Mouse (Mus musculus): ENCODE data around the gene Ebp. TPM values are rescaled to one million over a fixed set of nuclear protein-coding genes. Genes with fewer than 3 reads are reported as not detected.

Ebp gene
- polyA plus RNA-seq, 1 experiment: 73.1 TPM

DNA sequence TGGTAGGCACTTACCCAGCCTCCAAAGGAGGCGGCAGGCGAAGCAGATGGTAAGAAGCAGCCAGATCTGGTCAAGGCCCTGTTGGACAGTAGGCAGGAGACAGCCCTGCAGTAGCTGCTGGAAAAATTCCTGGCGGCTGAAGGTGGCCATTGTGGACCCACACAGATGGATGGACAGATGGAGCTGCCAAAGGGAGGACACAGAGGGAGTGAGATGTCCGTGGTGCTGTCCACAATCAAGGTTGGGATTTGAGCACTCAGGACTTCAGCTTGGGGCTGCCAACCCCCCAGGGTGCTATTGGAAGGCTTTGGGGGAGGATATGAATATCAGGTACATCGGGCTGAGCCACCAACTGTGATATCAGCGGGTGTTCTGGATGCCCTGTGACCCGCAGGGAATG is 12.2 kb upstream of the Ebp start:
- H3ac ChIP-seq (ENCODE audit: control insufficient read depth, insufficient read length, low read depth): peak overlapping the region; percentile 47
- no peaks in the 10 kb centered on the region for H3K79me2 ChIP-seq (ENCODE audit: control insufficient read depth, insufficient read depth)
- no peaks in the 10 kb centered on the region for H3K36me3 ChIP-seq (ENCODE audit: control insufficient read depth, insufficient read depth)
- no peaks in the 10 kb centered on the region for H3K79me3 ChIP-seq (ENCODE audit: low read depth)
- TF ChIP-seq MAX (IDR thresholded peaks at IDR 0.05) (no peak), USF1 (IDR thresholded peaks at IDR 0.05; ENCODE audit: low read depth) (no peak), CEBPB (IDR thresholded peaks at IDR 0.05; ENCODE audit: low read depth) (no peak), CTCF (IDR thresholded peaks at IDR 0.05; ENCODE audit: control insufficient read depth, insufficient read depth, insufficient read length) (no peak), FOSL1 (IDR thresholded peaks at IDR 0.05; ENCODE audit: insufficient read depth, low read length, poor library complexity, severe bottlenecking) (no peak), MYOD1 (IDR thresholded peaks at IDR 0.05; ENCODE audit: control insufficient read depth, insufficient read length, low read depth) (no peak), MYOG (IDR thresholded peaks at IDR 0.05; ENCODE audit: control insufficient read depth, extremely low read depth, insufficient read length) (no peak)
- no peak overlapping the region for H3K4me3 ChIP-seq (ENCODE audit: insufficient read depth, poor library complexity, severe bottlenecking)
- H3K27me3 ChIP-seq (ENCODE audit: control insufficient read depth, insufficient read depth, insufficient read length): no peaks in the 10 kb centered on the region

DNA sequence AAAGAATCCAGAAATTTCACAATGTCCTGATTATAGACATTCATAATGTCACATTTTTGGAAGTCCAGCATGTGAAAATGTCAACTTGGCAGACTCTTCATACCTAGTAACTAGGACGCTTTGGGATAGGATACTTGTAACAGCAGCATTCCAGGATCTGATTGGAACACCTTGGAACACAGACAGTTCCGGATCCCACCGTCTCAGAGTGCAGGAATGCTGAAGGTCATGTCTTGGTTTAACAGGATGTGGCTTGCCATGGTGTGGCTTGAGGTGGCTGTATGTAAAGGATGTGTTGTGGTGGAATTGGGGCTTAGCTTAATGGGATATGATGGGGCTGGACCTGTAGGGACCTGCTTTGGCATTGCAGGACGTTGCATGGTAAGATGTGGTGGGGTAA is 11.8 kb upstream of the Ebp start:
- Histone ChIP-seq H3ac (ENCODE audit: control insufficient read depth, insufficient read length, low read depth) (no peak overlapping the region), H3K36me3 (ENCODE audit: control insufficient read depth, insufficient read depth) (no peaks in the 10 kb centered on the region), H3K27me3 (ENCODE audit: control insufficient read depth, insufficient read depth, insufficient read length) (no peaks in the 10 kb centered on the region), H3K79me3 (ENCODE audit: low read depth) (no peaks in the 10 kb centered on the region), H3K79me2 (ENCODE audit: control insufficient read depth, insufficient read depth) (no peaks in the 10 kb centered on the region), H3K4me3 (ENCODE audit: insufficient read depth, poor library complexity, severe bottlenecking) (no peak overlapping the region)
- TF ChIP-seq FOSL1 (IDR thresholded peaks at IDR 0.05; ENCODE audit: insufficient read depth, low read length, poor library complexity, severe bottlenecking): no peak
- TF ChIP-seq USF1 (IDR thresholded peaks at IDR 0.05; ENCODE audit: low read depth): no peak
- no peak for TF ChIP-seq MYOG (IDR thresholded peaks at IDR 0.05; ENCODE audit: control insufficient read depth, extremely low read depth, insufficient read length)
- TF ChIP-seq MYOD1 (IDR thresholded peaks at IDR 0.05; ENCODE audit: control insufficient read depth, insufficient read length, low read depth): no peak
- TF ChIP-seq CEBPB (IDR thresholded peaks at IDR 0.05; ENCODE audit: low read depth): no peak
- TF ChIP-seq CTCF (IDR thresholded peaks at IDR 0.05; ENCODE audit: control insufficient read depth, insufficient read depth, insufficient read length): no peak
- TF ChIP-seq MAX (IDR thresholded peaks at IDR 0.05): no peak

DNA sequence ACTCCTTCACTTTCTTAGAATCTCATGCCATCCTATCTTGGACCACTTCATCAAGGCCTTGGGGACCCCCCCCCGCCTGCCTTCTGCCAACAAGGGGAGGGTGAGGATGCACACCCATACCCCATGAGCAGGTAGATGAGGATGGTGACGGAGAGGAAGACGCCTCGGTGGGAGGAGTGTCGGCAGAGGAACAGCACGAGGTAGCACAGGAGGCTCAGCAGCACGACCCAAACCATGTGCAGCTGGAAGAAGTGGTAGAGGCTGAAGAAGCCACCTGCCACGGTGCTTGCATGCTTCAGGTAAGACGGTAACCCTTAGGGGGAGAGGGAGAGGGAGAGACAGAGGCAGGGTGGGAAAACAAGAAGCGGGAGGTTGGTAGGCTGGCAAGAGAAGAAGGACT is 10.8 kb upstream of the Ebp start:
- Histone ChIP-seq H3ac (ENCODE audit: control insufficient read depth, insufficient read length, low read depth) (no peak overlapping the region), H3K27me3 (ENCODE audit: control insufficient read depth, insufficient read depth, insufficient read length) (no peaks in the 10 kb centered on the region), H3K4me3 (ENCODE audit: insufficient read depth, poor library complexity, severe bottlenecking) (no peak overlapping the region), H3K79me2 (ENCODE audit: control insufficient read depth, insufficient read depth) (no peaks in the 10 kb centered on the region), H3K36me3 (ENCODE audit: control insufficient read depth, insufficient read depth) (no peaks in the 10 kb centered on the region), H3K79me3 (ENCODE audit: low read depth) (no peaks in the 10 kb centered on the region)
- TF ChIP-seq MYOD1 (IDR thresholded peaks at IDR 0.05; ENCODE audit: control insufficient read depth, insufficient read length, low read depth) (no peak), USF1 (IDR thresholded peaks at IDR 0.05; ENCODE audit: low read depth) (no peak), MAX (IDR thresholded peaks at IDR 0.05) (no peak), CEBPB (IDR thresholded peaks at IDR 0.05; ENCODE audit: low read depth) (no peak), CTCF (IDR thresholded peaks at IDR 0.05; ENCODE audit: control insufficient read depth, insufficient read depth, insufficient read length) (no peak), FOSL1 (IDR thresholded peaks at IDR 0.05; ENCODE audit: insufficient read depth, low read length, poor library complexity, severe bottlenecking) (no peak)

DNA sequence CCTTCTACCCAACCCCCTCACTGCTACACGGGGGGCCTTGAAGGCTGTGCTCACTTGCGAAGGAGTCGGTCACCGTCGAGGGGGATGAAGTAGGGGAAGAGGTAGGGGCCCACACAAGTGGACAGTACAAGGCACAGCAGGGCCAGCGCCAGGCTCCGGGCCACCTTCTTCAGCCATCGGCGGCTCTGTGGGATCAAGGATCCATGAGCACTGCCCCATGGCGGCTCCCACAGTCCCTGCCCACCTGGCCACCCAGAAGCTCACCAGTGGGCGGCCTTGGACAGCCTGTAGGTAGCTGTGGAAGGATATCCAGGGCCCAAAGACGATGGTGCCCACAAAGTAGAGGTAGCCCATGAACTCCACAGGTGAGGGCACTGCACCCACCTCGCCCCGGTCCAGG is 9.8 kb upstream of the Ebp start:
- Histone ChIP-seq H3K4me3 (ENCODE audit: insufficient read depth, poor library complexity, severe bottlenecking) (no peak overlapping the region), H3K27me3 (ENCODE audit: control insufficient read depth, insufficient read depth, insufficient read length) (no peaks in the 10 kb centered on the region), H3ac (ENCODE audit: control insufficient read depth, insufficient read length, low read depth) (no peak overlapping the region), H3K79me2 (ENCODE audit: control insufficient read depth, insufficient read depth) (no peaks in the 10 kb centered on the region), H3K36me3 (ENCODE audit: control insufficient read depth, insufficient read depth) (no peaks in the 10 kb centered on the region), H3K79me3 (ENCODE audit: low read depth) (no peaks in the 10 kb centered on the region)
- no peak for TF ChIP-seq MYOG (IDR thresholded peaks at IDR 0.05; ENCODE audit: control insufficient read depth, extremely low read depth, insufficient read length)
- no peak for TF ChIP-seq CTCF (IDR thresholded peaks at IDR 0.05; ENCODE audit: control insufficient read depth, insufficient read depth, insufficient read length)
- TF ChIP-seq CEBPB (IDR thresholded peaks at IDR 0.05; ENCODE audit: low read depth): no peak
- no peak for TF ChIP-seq FOSL1 (IDR thresholded peaks at IDR 0.05; ENCODE audit: insufficient read depth, low read length, poor library complexity, severe bottlenecking)
- no peak for TF ChIP-seq USF1 (IDR thresholded peaks at IDR 0.05; ENCODE audit: low read depth)
- TF ChIP-seq MYOD1 (IDR thresholded peaks at IDR 0.05; ENCODE audit: control insufficient read depth, insufficient read length, low read depth): no peak
- TF ChIP-seq MAX (IDR thresholded peaks at IDR 0.05): no peak

DNA sequence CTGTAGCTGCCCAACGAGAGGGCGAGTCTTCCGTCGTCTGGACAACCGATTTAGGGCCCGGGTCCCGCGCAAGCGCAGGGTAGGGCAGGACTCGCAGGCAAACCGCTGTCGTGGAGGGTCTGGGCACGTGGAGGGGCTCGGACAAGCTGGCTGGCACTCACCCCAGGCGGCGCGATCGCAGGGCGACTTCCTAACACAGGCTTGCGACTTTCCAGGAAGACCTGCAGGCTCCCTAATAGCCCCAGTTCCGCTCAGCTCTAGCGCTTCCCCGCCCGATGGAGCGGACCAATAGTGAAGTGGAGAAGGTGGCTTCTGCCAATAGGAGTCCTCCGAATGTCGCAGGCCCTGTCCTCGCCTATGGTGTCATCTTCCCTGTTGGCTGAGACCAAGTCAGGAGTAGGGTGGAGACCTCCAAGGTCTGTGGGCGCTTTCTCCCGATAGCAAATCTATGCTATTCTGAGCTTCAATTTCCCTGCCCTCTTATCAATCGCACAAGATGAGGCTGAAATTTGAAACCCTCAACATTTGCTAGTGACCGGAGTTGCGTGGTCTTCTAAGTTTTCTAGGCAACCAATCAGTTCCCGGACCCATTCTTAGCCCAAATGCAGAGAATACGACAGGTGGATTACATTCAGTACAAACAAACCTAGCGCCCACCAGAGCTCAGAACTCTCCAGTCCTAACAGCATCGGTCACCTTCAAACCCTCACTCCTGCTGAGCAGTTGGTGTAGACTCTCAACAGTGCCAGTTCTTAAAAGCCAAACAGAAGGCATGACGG is 483 bp downstream of the Ebp start:
- Histone ChIP-seq H3ac (ENCODE audit: control insufficient read depth, insufficient read length, low read depth) (peak overlapping the region; percentile 74), H3K79me3 (ENCODE audit: low read depth) (peaks cover 2% of the 10 kb centered on the region), H3K27me3 (ENCODE audit: control insufficient read depth, insufficient read depth, insufficient read length) (no peaks in the 10 kb centered on the region), H3K79me2 (ENCODE audit: control insufficient read depth, insufficient read depth) (peaks cover 12% of the 10 kb centered on the region), H3K36me3 (ENCODE audit: control insufficient read depth, insufficient read depth) (no peaks in the 10 kb centered on the region), H3K4me3 (ENCODE audit: insufficient read depth, poor library complexity, severe bottlenecking) (peak overlapping the region; percentile 44)
- no peak for TF ChIP-seq CTCF (IDR thresholded peaks at IDR 0.05; ENCODE audit: control insufficient read depth, insufficient read depth, insufficient read length)
- no peak for TF ChIP-seq MYOG (IDR thresholded peaks at IDR 0.05; ENCODE audit: control insufficient read depth, extremely low read depth, insufficient read length)
- no peak for TF ChIP-seq MAX (IDR thresholded peaks at IDR 0.05)
- no peak for TF ChIP-seq CEBPB (IDR thresholded peaks at IDR 0.05; ENCODE audit: low read depth)
- no peak for TF ChIP-seq USF1 (IDR thresholded peaks at IDR 0.05; ENCODE audit: low read depth)
- no peak for TF ChIP-seq MYOD1 (IDR thresholded peaks at IDR 0.05; ENCODE audit: control insufficient read depth, insufficient read length, low read depth)
- TF ChIP-seq FOSL1 (IDR thresholded peaks at IDR 0.05; ENCODE audit: insufficient read depth, low read length, poor library complexity, severe bottlenecking): no peak

Measured in C2C12 (cell line).